Mouse (Mus musculus): Measurements from ENCODE around the gene Crnkl1.

Crnkl1 gene

DNA sequence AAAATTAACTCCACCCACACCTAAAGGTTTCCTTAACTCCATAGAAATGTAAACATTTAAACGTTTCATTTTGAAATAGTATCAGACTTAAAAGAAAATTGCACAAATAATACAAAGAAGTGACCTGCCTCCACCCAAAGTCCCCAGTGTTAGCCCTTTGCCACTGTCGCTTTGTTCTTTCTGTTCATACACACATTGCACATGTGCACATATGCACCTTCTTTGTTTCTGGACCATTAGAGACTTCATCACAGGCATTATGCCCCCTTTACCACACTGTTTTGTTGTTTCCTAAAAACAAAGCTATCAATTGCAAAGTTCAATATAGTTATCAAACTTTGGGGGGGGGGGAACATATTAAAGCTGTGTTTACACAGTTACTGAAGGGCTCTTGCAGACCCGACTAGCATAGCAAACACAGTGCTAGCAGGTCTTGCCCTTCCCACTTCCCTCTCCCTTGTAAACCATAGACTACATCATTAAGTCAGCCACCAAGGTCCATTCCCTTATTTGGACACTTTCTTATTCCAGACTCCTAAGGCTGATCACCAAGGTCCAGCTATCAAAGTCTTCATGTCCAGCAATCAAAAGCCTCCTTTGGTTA is 59.8 kb downstream of the Crnkl1 start:
- DNase-seq (ENCODE audit: low read depth, low spot score) = no peak

DNA sequence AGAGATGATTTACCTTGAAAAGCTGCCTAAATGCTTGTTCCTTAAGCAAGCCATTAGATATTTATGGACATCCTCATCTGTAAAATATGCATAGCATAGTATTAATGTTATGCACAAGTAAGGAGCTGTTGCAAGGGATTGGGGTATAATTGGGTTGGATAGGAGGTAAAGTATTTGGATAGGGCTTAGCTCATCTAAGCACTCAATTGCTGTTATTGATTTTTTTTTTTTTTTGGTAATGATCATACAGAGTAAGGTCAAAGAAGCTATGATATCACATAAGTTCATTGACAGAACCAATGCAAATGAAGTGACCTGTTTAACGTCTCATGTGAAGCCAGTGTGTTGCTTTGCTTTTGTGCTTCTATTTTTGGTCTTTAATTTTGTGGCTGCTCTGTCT is 60.9 kb downstream of the Crnkl1 start:
- DNase-seq (ENCODE audit: low read depth, low spot score) = no peak

DNA sequence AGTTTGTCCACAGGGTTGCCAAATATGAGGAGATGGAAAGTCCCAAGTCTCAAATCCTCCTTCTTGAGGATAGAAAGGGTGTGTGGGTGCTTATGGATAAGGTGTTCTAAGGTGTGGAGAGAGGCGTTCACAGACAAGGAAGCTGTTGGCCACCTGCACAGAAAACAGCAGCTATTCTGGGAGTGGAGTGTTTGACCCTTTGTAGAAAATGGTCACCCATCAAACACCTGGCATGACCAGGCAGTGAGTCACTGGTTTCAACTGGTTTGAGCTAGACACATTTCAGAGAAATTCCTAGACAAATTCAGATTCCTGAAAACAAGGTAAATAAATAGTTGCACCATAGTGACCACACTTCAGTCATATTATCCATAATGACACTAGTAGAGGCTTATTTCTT is 62.7 kb downstream of the Crnkl1 start:
- DNase-seq (ENCODE audit: low read depth, low spot score) = no peak

- DNase-seq (ENCODE audit: low read depth, low spot score) = no peak
These were observed 63.5 kb downstream of the Crnkl1 start for GRCm38 (mm10) chr2:145871308-145871707.

Data from retina, postnatal 7 days (tissue).